Mouse (Mus musculus): ENCODE measurements around the gene Crispld2. TPM values are rescaled to one million over a fixed set of nuclear protein-coding genes. Genes with fewer than 3 reads are reported as not detected.

Crispld2 gene
- polyA plus RNA-seq, 1 experiment, result 16.7 TPM

DNA sequence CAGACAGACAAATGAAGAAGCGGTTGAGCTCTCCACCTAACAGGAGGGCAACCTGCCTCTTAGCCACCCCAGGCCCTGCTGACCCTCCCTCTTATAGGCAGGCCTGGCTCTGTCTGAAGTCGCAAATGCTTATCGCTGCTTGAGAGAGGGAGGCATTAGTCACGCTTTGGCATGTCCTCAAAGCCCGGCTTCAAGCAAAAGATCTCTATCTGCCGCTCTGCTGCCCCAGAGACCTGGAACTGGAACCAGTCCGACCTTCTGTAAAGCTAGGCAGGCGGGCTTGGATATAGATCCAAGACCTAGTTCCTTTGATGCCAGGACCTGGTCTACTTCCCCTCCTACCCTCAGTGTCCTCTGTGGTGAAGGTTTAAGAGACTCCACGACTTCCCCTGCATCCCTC is 80.0 kb downstream of the Crispld2 start:
- H3K36me3 ChIP-seq (ENCODE audit: control insufficient read depth, insufficient read depth, low read length), result no peaks in the 10 kb centered on the region
- H3K4me3 ChIP-seq (ENCODE audit: insufficient read depth, low read depth, low read length), result no peak overlapping the region
- H3K27me3 ChIP-seq (replicated peaks; ENCODE audit: control insufficient read depth, insufficient read depth, low read length), result no peaks in the 10 kb centered on the region
- H3K4me1 ChIP-seq (ENCODE audit: control insufficient read depth, insufficient read depth, low read length), result peaks cover 19% of the 10 kb centered on the region
- DNase-seq, result no peak
- 70% methylated on average over 9 of the region's 9 CpGs for WGBS
- no peak overlapping the region for H3K27ac ChIP-seq (ENCODE audit: insufficient read depth, low read depth, low read length)
- TF ChIP-seq CTCF (conservative IDR thresholded peaks at IDR 0.05; ENCODE audit: insufficient read depth, insufficient read length, low read depth, low read length), result no peak
- TF ChIP-seq POLR2A (IDR thresholded peaks at IDR 0.05; ENCODE audit: low read depth, low read length), result no peak

DNA sequence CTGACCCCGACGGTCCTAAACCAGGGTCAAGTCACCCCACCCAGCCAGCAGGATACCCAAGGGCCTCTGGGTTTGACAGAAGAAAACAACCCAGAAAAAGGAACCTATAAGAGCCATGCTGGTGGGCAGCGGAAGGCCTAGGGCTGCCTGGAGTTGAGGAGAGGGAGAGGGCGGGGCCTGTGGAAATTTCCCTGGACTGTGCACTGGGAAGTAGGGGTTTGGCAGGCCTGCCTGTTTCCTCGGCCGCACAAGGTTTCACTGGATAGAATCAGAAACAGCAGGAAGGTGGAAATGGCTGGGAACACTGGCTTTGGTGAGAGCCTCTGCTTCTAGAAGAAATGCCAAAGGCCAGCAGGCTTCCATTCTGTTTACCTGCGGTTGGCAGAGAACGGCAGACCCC is 80.6 kb downstream of the Crispld2 start:
- DNase-seq, result peak; percentile 62
- H3K4me3 ChIP-seq (ENCODE audit: insufficient read depth, low read depth, low read length), result no peak overlapping the region
- peaks cover 14% of the 10 kb centered on the region for H3K4me1 ChIP-seq (ENCODE audit: control insufficient read depth, insufficient read depth, low read length)
- H3K36me3 ChIP-seq (ENCODE audit: control insufficient read depth, insufficient read depth, low read length), result no peaks in the 10 kb centered on the region
- no peak overlapping the region for H3K27ac ChIP-seq (ENCODE audit: insufficient read depth, low read depth, low read length)
- no peaks in the 10 kb centered on the region for H3K27me3 ChIP-seq (replicated peaks; ENCODE audit: control insufficient read depth, insufficient read depth, low read length)
- WGBS, result 68% methylated on average over 8 of the region's 8 CpGs
- TF ChIP-seq POLR2A (IDR thresholded peaks at IDR 0.05; ENCODE audit: low read depth, low read length) (no peak), CTCF (conservative IDR thresholded peaks at IDR 0.05; ENCODE audit: insufficient read depth, insufficient read length, low read depth, low read length) (no peak)

DNA sequence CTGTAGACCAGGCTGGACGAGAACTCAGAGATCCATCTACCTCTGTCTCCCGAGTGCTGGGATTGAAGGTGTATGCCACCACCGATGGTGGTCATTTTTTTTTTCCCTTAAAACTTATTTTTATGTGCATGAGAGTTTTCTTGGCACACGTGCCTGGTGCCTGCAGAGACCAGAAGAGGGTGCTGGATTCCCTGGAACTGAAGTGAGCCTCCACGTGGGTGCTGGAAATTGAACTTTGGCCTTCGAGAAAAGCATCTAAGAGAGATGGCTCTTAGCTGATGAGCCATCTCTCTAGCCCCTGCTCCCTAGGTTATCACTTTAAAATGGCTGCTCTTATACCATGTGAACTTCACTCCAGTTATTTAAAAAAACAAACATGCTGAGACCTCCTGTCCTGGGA is 82.3 kb downstream of the Crispld2 start:
- peak; percentile 78 for DNase-seq

DNA sequence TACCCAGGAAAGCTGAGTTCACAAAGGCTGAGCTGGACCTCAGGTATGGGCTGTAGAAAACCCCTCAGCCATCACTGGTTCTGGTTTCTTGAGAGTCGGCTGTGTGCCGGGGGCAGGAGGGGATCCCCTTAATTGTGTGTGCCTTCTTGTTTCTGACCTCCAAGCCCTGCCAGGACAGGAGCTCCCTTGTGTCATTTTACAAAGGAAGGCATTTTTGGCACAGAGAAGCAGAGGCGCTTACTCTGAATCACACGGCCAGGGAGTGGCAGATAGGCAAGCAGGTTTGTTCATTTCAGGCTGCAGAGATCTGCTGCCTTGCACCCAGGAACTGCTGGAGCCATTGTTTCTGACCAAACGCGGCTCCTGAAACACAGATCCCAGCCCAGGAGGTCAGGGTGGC is 83.1 kb downstream of the Crispld2 start:
- H3K27me3 ChIP-seq (replicated peaks; ENCODE audit: control insufficient read depth, insufficient read depth, low read length), result no peaks in the 10 kb centered on the region
- no peak overlapping the region for H3K27ac ChIP-seq (ENCODE audit: insufficient read depth, low read depth, low read length)
- H3K4me1 ChIP-seq (ENCODE audit: control insufficient read depth, insufficient read depth, low read length), result peaks cover 8% of the 10 kb centered on the region; the same call in 1 of the 2 replicates
- no peaks in the 10 kb centered on the region for H3K36me3 ChIP-seq (ENCODE audit: control insufficient read depth, insufficient read depth, low read length)
- H3K4me3 ChIP-seq (ENCODE audit: insufficient read depth, low read depth, low read length), result no peak overlapping the region
- WGBS, result 74% methylated on average over 6 of the region's 6 CpGs
- DNase-seq, result no peak
- TF ChIP-seq POLR2A (IDR thresholded peaks at IDR 0.05; ENCODE audit: low read depth, low read length), result no peak
- no peak for TF ChIP-seq CTCF (conservative IDR thresholded peaks at IDR 0.05; ENCODE audit: insufficient read depth, insufficient read length, low read depth, low read length)

More for the DNA sequence above, 82.3 kb downstream of the Crispld2 start:
- Histone ChIP-seq H3K36me3 (ENCODE audit: control insufficient read depth, insufficient read depth, low read length) (no peaks in the 10 kb centered on the region), H3K27ac (ENCODE audit: insufficient read depth, low read depth, low read length) (no peak overlapping the region), H3K4me3 (ENCODE audit: insufficient read depth, low read depth, low read length) (no peak overlapping the region), H3K4me1 (ENCODE audit: control insufficient read depth, insufficient read depth, low read length) (peaks cover 8% of the 10 kb centered on the region; the same call in 1 of the 2 replicates), H3K27me3 (replicated peaks; ENCODE audit: control insufficient read depth, insufficient read depth, low read length) (no peaks in the 10 kb centered on the region)
- TF ChIP-seq CTCF (conservative IDR thresholded peaks at IDR 0.05; ENCODE audit: insufficient read depth, insufficient read length, low read depth, low read length) (no peak; the same call in 1 of the 2 replicates), POLR2A (IDR thresholded peaks at IDR 0.05; ENCODE audit: low read depth, low read length) (no peak)
- 58% methylated on average over 6 of the region's 6 CpGs for WGBS

DNA sequence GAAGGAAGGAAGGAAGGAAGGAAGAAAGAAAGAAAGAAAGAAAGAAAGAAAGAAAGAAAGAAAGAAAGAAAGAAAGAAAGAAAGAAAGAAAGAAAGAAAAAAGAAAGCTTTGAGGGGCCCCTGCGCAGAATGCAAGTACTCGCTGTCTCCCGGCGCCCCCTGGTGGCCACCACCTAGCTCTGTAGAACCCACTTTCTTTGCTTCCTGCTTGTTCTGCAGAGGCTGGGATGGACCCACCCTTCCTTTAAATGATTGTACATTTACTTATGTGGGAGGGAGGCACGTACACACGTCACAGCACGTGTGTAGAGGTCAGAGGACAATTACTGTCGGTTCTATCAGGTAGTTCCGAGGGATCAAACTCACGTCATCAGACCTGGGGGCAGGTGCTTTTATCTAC is 85.8 kb downstream of the Crispld2 start:
- H3K27me3 ChIP-seq (replicated peaks; ENCODE audit: control insufficient read depth, insufficient read depth, low read length), result no peaks in the 10 kb centered on the region
- no peak overlapping the region for H3K27ac ChIP-seq (ENCODE audit: insufficient read depth, low read depth, low read length)
- DNase-seq, result peak; percentile 75
- 0 out of 2 replicates have a peak, but pooled peaks cover 2% of the 10 kb centered on the region for H3K36me3 ChIP-seq (ENCODE audit: control insufficient read depth, insufficient read depth, low read length)
- 7% methylated on average over 10 of the region's 10 CpGs for WGBS
- TF ChIP-seq POLR2A (IDR thresholded peaks at IDR 0.05; ENCODE audit: low read depth, low read length) (no peak), CTCF (conservative IDR thresholded peaks at IDR 0.05; ENCODE audit: insufficient read depth, insufficient read length, low read depth, low read length) (peak; percentile 67)
- no peak overlapping the region for H3K4me3 ChIP-seq (ENCODE audit: insufficient read depth, low read depth, low read length)
- 0 out of 2 replicates have a peak, but pooled peaks cover 2% of the 10 kb centered on the region for H3K4me1 ChIP-seq (ENCODE audit: control insufficient read depth, insufficient read depth, low read length)

DNA sequence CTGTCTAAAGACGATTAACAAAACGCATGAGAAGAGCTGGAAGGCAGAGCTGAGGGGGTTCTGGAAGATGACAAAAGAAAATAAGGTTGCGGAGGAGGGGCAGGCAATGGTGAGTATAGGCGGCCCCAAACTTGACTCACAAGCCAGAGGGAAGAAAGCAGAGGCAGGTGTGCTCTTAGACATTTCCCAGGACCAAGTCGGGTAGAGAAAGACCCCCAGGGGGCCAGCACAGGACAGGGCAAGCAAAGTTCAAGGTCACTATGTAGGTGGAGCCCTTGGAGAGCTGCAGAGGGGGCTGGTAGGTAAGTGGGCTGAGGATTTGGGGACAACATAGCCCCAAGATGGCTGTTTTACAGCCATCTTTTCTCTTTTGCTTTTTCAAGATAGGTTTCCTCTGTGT is 87.1 kb downstream of the Crispld2 start:
- no peak for TF ChIP-seq POLR2A (IDR thresholded peaks at IDR 0.05; ENCODE audit: low read depth, low read length)
- 67% methylated on average over 5 of the region's 5 CpGs for WGBS
- no peaks in the 10 kb centered on the region for H3K4me1 ChIP-seq (ENCODE audit: control insufficient read depth, insufficient read depth, low read length)
- H3K4me3 ChIP-seq (ENCODE audit: insufficient read depth, low read depth, low read length), result no peak overlapping the region
- H3K27ac ChIP-seq (ENCODE audit: insufficient read depth, low read depth, low read length), result no peak overlapping the region
- DNase-seq, result no peak
- no peaks in the 10 kb centered on the region for H3K27me3 ChIP-seq (replicated peaks; ENCODE audit: control insufficient read depth, insufficient read depth, low read length)
- 0 out of 2 replicates have a peak, but pooled peaks cover 2% of the 10 kb centered on the region for H3K36me3 ChIP-seq (ENCODE audit: control insufficient read depth, insufficient read depth, low read length)

DNA sequence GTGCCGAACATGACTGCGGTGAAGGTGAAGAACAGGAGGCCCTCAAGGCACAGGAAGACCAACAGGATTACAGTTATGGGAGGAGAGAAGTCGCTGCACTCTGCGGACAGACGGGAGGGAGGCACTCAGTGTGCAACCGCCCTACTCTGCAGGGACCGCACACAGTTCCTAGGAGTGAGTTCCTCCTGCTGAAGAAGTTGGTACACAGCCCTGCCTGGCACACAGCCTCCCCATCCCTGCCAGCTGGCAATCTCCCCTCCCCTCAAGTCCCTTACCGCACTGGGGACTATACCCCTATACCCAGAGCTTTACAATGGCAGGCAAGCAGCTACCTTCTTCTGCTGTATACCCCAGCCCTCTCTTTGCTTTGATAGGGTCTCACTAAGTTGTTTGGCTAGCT is 91.0 kb downstream of the Crispld2 start:
- H3K27me3 ChIP-seq (replicated peaks; ENCODE audit: control insufficient read depth, insufficient read depth, low read length), result no peaks in the 10 kb centered on the region
- no peak overlapping the region for H3K4me3 ChIP-seq (ENCODE audit: insufficient read depth, low read depth, low read length)
- no peak for TF ChIP-seq POLR2A (IDR thresholded peaks at IDR 0.05; ENCODE audit: low read depth, low read length)
- no peak for TF ChIP-seq CTCF (conservative IDR thresholded peaks at IDR 0.05; ENCODE audit: insufficient read depth, insufficient read length, low read depth, low read length)
- no peak for DNase-seq
- H3K27ac ChIP-seq (ENCODE audit: insufficient read depth, low read depth, low read length), result no peak overlapping the region
- WGBS, result 94% methylated on average over 8 of the region's 8 CpGs
- H3K4me1 ChIP-seq (ENCODE audit: control insufficient read depth, insufficient read depth, low read length), result no peaks in the 10 kb centered on the region
- 0 out of 2 replicates have a peak, but pooled peaks cover 2% of the 10 kb centered on the region for H3K36me3 ChIP-seq (ENCODE audit: control insufficient read depth, insufficient read depth, low read length)

All from kidney, adult 2 months (tissue).